Mouse (Mus musculus): ENCODE measurements around the gene Serinc3. TPM values are rescaled to one million over a fixed set of nuclear protein-coding genes. Genes with fewer than 3 reads are reported as not detected.

Serinc3 gene
- total and polyA plus RNA-seq, 3 experiments, result 345 to 611 (median 467) TPM

GRCm38 (mm10) chr2:163574321-163574720 lies 70.6 kb downstream of the Serinc3 start:
- no peak overlapping the region for H3K4me2 ChIP-seq (ENCODE audit: insufficient read depth, low read depth, poor library complexity, severe bottlenecking)
- H3K27me3 ChIP-seq (replicated peaks), result peaks cover 91% of the 10 kb centered on the region
- DNase-seq (ENCODE audit: extremely low read depth), result no peak
- TF ChIP-seq MYC (IDR thresholded peaks at IDR 0.05; ENCODE audit: low read depth, low read length) (no peak), POLR2AphosphoS2 (IDR thresholded peaks at IDR 0.05; ENCODE audit: low read depth, low read length) (no peak), NRF1 (IDR thresholded peaks at IDR 0.05; ENCODE audit: low read depth, low read length) (no peak), BHLHE40 (IDR thresholded peaks at IDR 0.05; ENCODE audit: low read depth, low read length) (no peak), MAX (IDR thresholded peaks at IDR 0.05; ENCODE audit: low read length) (no peak), ZKSCAN1 (IDR thresholded peaks at IDR 0.05; ENCODE audit: borderline replicate concordance, low read depth, low read length) (no peak), E2F4 (IDR thresholded peaks at IDR 0.05; ENCODE audit: insufficient replicate concordance, low read depth, low read length) (no peak), ZMIZ1 (IDR thresholded peaks at IDR 0.05; ENCODE audit: low read depth, low read length) (no peak), RAD21 (IDR thresholded peaks at IDR 0.05; ENCODE audit: low read depth, low read length) (no peak), ETS1 (conservative IDR thresholded peaks at IDR 0.05; ENCODE audit: low read depth, low read length) (no peak), MXI1 (IDR thresholded peaks at IDR 0.05; ENCODE audit: low read depth, low read length) (no peak), SMC3 (IDR thresholded peaks at IDR 0.05; ENCODE audit: low read depth, low read length) (no peak), CHD2 (IDR thresholded peaks at IDR 0.05; ENCODE audit: low read length) (no peak), EP300 (IDR thresholded peaks at IDR 0.05; ENCODE audit: low read length) (no peak), TCF12 (IDR thresholded peaks at IDR 0.05; ENCODE audit: low read depth, low read length) (no peak), HCFC1 (IDR thresholded peaks at IDR 0.05; ENCODE audit: low read depth, low read length) (no peak), UBTF (IDR thresholded peaks at IDR 0.05; ENCODE audit: low read depth, low read length) (no peak), MAFK (IDR thresholded peaks at IDR 0.05; ENCODE audit: insufficient replicate concordance, low read length) (no peak), IRF4 (IDR thresholded peaks at IDR 0.05; ENCODE audit: low read depth, low read length) (no peak), JUND (conservative IDR thresholded peaks at IDR 0.05; ENCODE audit: low read depth, low read length) (no peak)
- H3K4me1 ChIP-seq (ENCODE audit: control insufficient read depth in 1 of 2, insufficient read depth in 2 of 2), result peaks cover 0 to 7% of the 10 kb centered on the region in 2 experiments; a peak in 3 of 4 replicates
- H3K9ac ChIP-seq (ENCODE audit: insufficient read depth, low read depth), result no peak overlapping the region
- H3K27ac ChIP-seq (ENCODE audit: insufficient read depth, low read depth), result no peak overlapping the region
- H3K79me2 ChIP-seq (replicated peaks; ENCODE audit: control insufficient read depth, extremely low read depth, insufficient read depth, poor library complexity, severe bottlenecking), result no peaks in the 10 kb centered on the region
- H3K9me3 ChIP-seq (replicated peaks; ENCODE audit: low read length), result no peaks in the 10 kb centered on the region
- in situ Hi-C loops (cut with MboI; ENCODE audit: low pct_ligation_motif_present, low pct_unique_long_range_greater_than_20kb, low sequenced_read_pairs), result no loop called here
- H3K36me3 ChIP-seq (replicated peaks in 1 of 2; ENCODE audit: control insufficient read depth in 1 of 2, insufficient read depth in 1 of 2, low read length in 1 of 2), result no peaks in the 10 kb centered on the region
- dilution Hi-C loops (cut with MboI; ENCODE audit: extremely low pct_ligation_motif_present, extremely low pct_unique_long_range_greater_than_20kb, low sequenced_read_pairs), result no loop called here
- H3K4me3 ChIP-seq (replicated peaks in 1 of 3; ENCODE audit: low read depth in 2 of 3, low read length in 2 of 3, poor library complexity in 1 of 3), result no peak overlapping the region

Other genes with a start within 250 kb of the Serinc3 start
- gene Jph2, start 247.1 kb downstream of the Serinc3 start, total RNA-seq (2012; rRNA removed), result not detected in 2 replicates
- not detected in 2 replicates for gene Jph2, start 247.1 kb downstream of the Serinc3 start, total RNA-seq (2014; rRNA removed)
- gene Jph2, start 247.1 kb downstream of the Serinc3 start, polyA plus RNA-seq (2012; ENCODE audit: insufficient read length, low read depth), result not detected in 2 replicates
- gene Oser1, start 220.4 kb downstream of the Serinc3 start, total RNA-seq (2012; rRNA removed), result 29.0 and 31.3 TPM in 2 replicates
- gene Oser1, start 220.4 kb downstream of the Serinc3 start, total RNA-seq (2014; rRNA removed), result 44.9 and 54.7 TPM in 2 replicates
- 38.1 and 45.0 TPM in 2 replicates for gene Oser1, start 220.4 kb downstream of the Serinc3 start, polyA plus RNA-seq (2012; ENCODE audit: insufficient read length, low read depth)
- not detected in 2 replicates for gene Gdap1l1, start 206.7 kb downstream of the Serinc3 start, total RNA-seq (2012; rRNA removed)
- gene Gdap1l1, start 206.7 kb downstream of the Serinc3 start, total RNA-seq (2014; rRNA removed), result not detected in 2 replicates
- gene Gdap1l1, start 206.7 kb downstream of the Serinc3 start, polyA plus RNA-seq (2012; ENCODE audit: insufficient read length, low read depth), result not detected in 2 replicates
- gene Fitm2, start 172.5 kb downstream of the Serinc3 start, total RNA-seq (2012; rRNA removed), result 5.5 and 6.0 TPM in 2 replicates
- 4.9 and 5.0 TPM in 2 replicates for gene Fitm2, start 172.5 kb downstream of the Serinc3 start, total RNA-seq (2014; rRNA removed)
- gene Fitm2, start 172.5 kb downstream of the Serinc3 start, polyA plus RNA-seq (2012; ENCODE audit: insufficient read length, low read depth), result 3.5 and 3.9 TPM in 2 replicates
- not detected in 2 replicates for gene R3hdml, start 152.8 kb downstream of the Serinc3 start, total RNA-seq (2012; rRNA removed)
- gene R3hdml, start 152.8 kb downstream of the Serinc3 start, total RNA-seq (2014; rRNA removed), result not detected in 2 replicates
- not detected in 2 replicates for gene R3hdml, start 152.8 kb downstream of the Serinc3 start, polyA plus RNA-seq (2012; ENCODE audit: insufficient read length, low read depth)
- gene Hnf4a, start 138.3 kb downstream of the Serinc3 start, total RNA-seq (2012; rRNA removed), result not detected in 2 replicates
- gene Hnf4a, start 138.3 kb downstream of the Serinc3 start, total RNA-seq (2014; rRNA removed), result not detected in 2 replicates
- not detected in 2 replicates for gene Hnf4a, start 138.3 kb downstream of the Serinc3 start, polyA plus RNA-seq (2012; ENCODE audit: insufficient read length, low read depth)
- 25.7 and 26.2 TPM in 2 replicates for gene Ttpal, start 42.8 kb downstream of the Serinc3 start, total RNA-seq (2012; rRNA removed)
- gene Ttpal, start 42.8 kb downstream of the Serinc3 start, total RNA-seq (2014; rRNA removed), result 32.5 and 38.9 TPM in 2 replicates
- gene Ttpal, start 42.8 kb downstream of the Serinc3 start, polyA plus RNA-seq (2012; ENCODE audit: insufficient read length, low read depth), result 17.3 and 21.9 TPM in 2 replicates
- gene Pkig, start 13.3 kb upstream of the Serinc3 start, total RNA-seq (2012; rRNA removed), result 225 and 253 TPM in 2 replicates
- gene Pkig, start 13.3 kb upstream of the Serinc3 start, total RNA-seq (2014; rRNA removed), result 227 and 228 TPM in 2 replicates
- gene Pkig, start 13.3 kb upstream of the Serinc3 start, polyA plus RNA-seq (2012; ENCODE audit: insufficient read length, low read depth), result 364 and 473 TPM in 2 replicates
- 18.0 and 23.4 TPM in 2 replicates for gene Ada, start 105.1 kb upstream of the Serinc3 start, total RNA-seq (2012; rRNA removed)
- gene Ada, start 105.1 kb upstream of the Serinc3 start, total RNA-seq (2014; rRNA removed), result 21.8 and 24.0 TPM in 2 replicates
- 19.9 and 21.1 TPM in 2 replicates for gene Ada, start 105.1 kb upstream of the Serinc3 start, polyA plus RNA-seq (2012; ENCODE audit: insufficient read length, low read depth)
- 0.13 TPM in 1 of 2 replicates, not detected in the other for gene Ccn5, start 175.7 kb upstream of the Serinc3 start, total RNA-seq (2012; rRNA removed)
- gene Ccn5, start 175.7 kb upstream of the Serinc3 start, total RNA-seq (2014; rRNA removed), result not detected in 2 replicates
- gene Ccn5, start 175.7 kb upstream of the Serinc3 start, polyA plus RNA-seq (2012; ENCODE audit: insufficient read length, low read depth), result not detected in 2 replicates
- not detected in 2 replicates for gene Kcnk15, start 208.5 kb upstream of the Serinc3 start, total RNA-seq (2012; rRNA removed)
- gene Kcnk15, start 208.5 kb upstream of the Serinc3 start, total RNA-seq (2014; rRNA removed), result not detected in 2 replicates
- gene Kcnk15, start 208.5 kb upstream of the Serinc3 start, polyA plus RNA-seq (2012; ENCODE audit: insufficient read length, low read depth), result not detected in 2 replicates

All from CH12.LX (cell line).